Mouse (Mus musculus): ENCODE measurements around the gene Thbs2.

GRCm38 (mm10) chr17:14693048-14693993 lies 714 bp downstream of the Thbs2 start:
- TF ChIP-seq CTCF (IDR thresholded peaks at IDR 0.05; ENCODE audit: extremely low read depth, insufficient read length, insufficient replicate concordance, low read depth, low read length) = no peak
- no peak for TF ChIP-seq POLR2A (IDR thresholded peaks at IDR 0.05; ENCODE audit: low read depth, low read length)
